Mouse (Mus musculus): ENCODE results near the gene Zfp574.

GRCm38 (mm10) chr7:25031528-25031927, 40.8 kb upstream of the Zfp574 start:
- no peak for TF ChIP-seq CTCF (IDR thresholded peaks at IDR 0.05; ENCODE audit: extremely low read depth, insufficient read depth, low read length)
- TF ChIP-seq POLR2A (IDR thresholded peaks at IDR 0.05; ENCODE audit: extremely low read depth, insufficient read depth, low read length), result no peak

All from cortical plate, adult 2 months (tissue).